Mouse (Mus musculus): ENCODE results near the gene Vgll4. TPM values are rescaled to one million over a fixed set of nuclear protein-coding genes. Genes with fewer than 3 reads are reported as not detected.
A peak's percentile ranks its signal among the peaks of the same experiment; 100 is the strongest.

Vgll4 gene
- polyA plus RNA-seq, 1 experiment, result 44.8 TPM

DNA sequence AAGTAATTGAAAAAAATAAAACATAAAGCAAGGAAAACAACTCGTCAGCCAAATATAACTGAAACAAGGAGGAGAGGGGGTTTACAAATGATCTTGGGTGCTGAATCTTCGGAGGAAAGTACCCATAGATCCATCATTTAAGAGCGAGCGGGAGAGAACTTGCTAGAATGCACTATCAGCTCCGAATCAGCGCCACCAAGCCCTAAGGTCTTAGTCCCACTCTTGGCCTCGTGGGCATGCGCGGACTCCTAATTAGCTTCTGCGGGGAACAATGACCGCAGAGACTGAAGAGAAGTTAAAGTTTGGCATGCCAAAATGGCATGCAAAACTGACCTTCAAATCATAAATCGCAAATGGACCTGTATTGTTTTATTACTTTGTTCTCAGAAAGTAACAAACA is 2.2 kb downstream of the Vgll4 start:
- Histone ChIP-seq H3K4me1 (ENCODE audit: control insufficient read depth, insufficient read depth, low read length) (peaks cover 6% of the 10 kb centered on the region), H3K27ac (ENCODE audit: insufficient read depth, low read length) (no peak overlapping the region), H3K4me3 (ENCODE audit: insufficient read depth, low read length) (peak overlapping the region; percentile 91)
- TF ChIP-seq POLR2A (IDR thresholded peaks at IDR 0.05; ENCODE audit: extremely low read depth, insufficient read depth, low read length) (no peak), CTCF (IDR thresholded peaks at IDR 0.05; ENCODE audit: extremely low read depth, insufficient read depth, low read length) (no peak)

GRCm38 (mm10) chr6:114966396-114967154 is 3.2 kb downstream of the Vgll4 start:
- no peak overlapping the region for H3K4me3 ChIP-seq (ENCODE audit: insufficient read depth, low read length)
- TF ChIP-seq POLR2A (IDR thresholded peaks at IDR 0.05; ENCODE audit: extremely low read depth, insufficient read depth, low read length), result no peak
- H3K27ac ChIP-seq (ENCODE audit: insufficient read depth, low read length), result no peak overlapping the region
- peaks cover 6% of the 10 kb centered on the region for H3K4me1 ChIP-seq (ENCODE audit: control insufficient read depth, insufficient read depth, low read length)

- TF ChIP-seq POLR2A (IDR thresholded peaks at IDR 0.05; ENCODE audit: extremely low read depth, insufficient read depth, low read length) (no peak), CTCF (IDR thresholded peaks at IDR 0.05; ENCODE audit: extremely low read depth, insufficient read depth, low read length) (no peak)
- Histone ChIP-seq H3K4me3 (ENCODE audit: insufficient read depth, low read length) (no peak overlapping the region), H3K4me1 (ENCODE audit: control insufficient read depth, insufficient read depth, low read length) (peaks cover 6% of the 10 kb centered on the region), H3K27ac (ENCODE audit: insufficient read depth, low read length) (no peak overlapping the region)
Measured at GRCm38 (mm10) chr6:114965802-114966201, 4.0 kb downstream of the Vgll4 start.

GRCm38 (mm10) chr6:114965396-114965795 is 4.4 kb downstream of the Vgll4 start:
- H3K27ac ChIP-seq (ENCODE audit: insufficient read depth, low read length), result no peak overlapping the region
- H3K4me3 ChIP-seq (ENCODE audit: insufficient read depth, low read length), result no peak overlapping the region
- H3K4me1 ChIP-seq (ENCODE audit: control insufficient read depth, insufficient read depth, low read length), result peaks cover 6% of the 10 kb centered on the region
- TF ChIP-seq CTCF (IDR thresholded peaks at IDR 0.05; ENCODE audit: extremely low read depth, insufficient read depth, low read length) (no peak), POLR2A (IDR thresholded peaks at IDR 0.05; ENCODE audit: extremely low read depth, insufficient read depth, low read length) (no peak)

- Histone ChIP-seq H3K27ac (ENCODE audit: insufficient read depth, low read length) (no peak overlapping the region), H3K4me3 (ENCODE audit: insufficient read depth, low read length) (no peak overlapping the region), H3K4me1 (ENCODE audit: control insufficient read depth, insufficient read depth, low read length) (peaks cover 6% of the 10 kb centered on the region)
- TF ChIP-seq CTCF (IDR thresholded peaks at IDR 0.05; ENCODE audit: extremely low read depth, insufficient read depth, low read length), result no peak
- TF ChIP-seq POLR2A (IDR thresholded peaks at IDR 0.05; ENCODE audit: extremely low read depth, insufficient read depth, low read length), result no peak
Measured at GRCm38 (mm10) chr6:114964235-114964634, 5.6 kb downstream of the Vgll4 start.

DNA sequence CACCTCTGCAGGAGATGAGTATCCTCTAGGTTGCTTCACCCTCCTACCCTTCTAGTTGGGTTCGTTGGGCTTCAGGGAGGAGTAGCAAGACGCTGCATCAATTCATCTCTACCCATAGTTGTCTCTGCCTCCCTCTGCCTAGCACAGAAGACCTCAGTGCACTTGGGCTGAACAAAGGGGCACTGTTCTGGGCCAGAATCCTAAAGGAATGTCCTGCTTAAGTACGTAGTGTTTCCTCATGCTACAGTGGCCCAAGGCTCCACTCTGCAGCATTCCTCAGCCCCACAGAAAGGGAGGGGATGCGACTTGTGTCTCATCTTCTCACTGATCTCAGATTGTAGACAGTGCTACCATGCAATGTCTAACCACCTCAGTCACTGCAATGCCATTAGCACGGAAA is 6.2 kb downstream of the Vgll4 start:
- Histone ChIP-seq H3K4me3 (ENCODE audit: insufficient read depth, low read length) (no peak overlapping the region), H3K4me1 (ENCODE audit: control insufficient read depth, insufficient read depth, low read length) (peaks cover 6% of the 10 kb centered on the region), H3K27ac (ENCODE audit: insufficient read depth, low read length) (peak overlapping the region; percentile 90)
- TF ChIP-seq CTCF (IDR thresholded peaks at IDR 0.05; ENCODE audit: extremely low read depth, insufficient read depth, low read length) (no peak), POLR2A (IDR thresholded peaks at IDR 0.05; ENCODE audit: extremely low read depth, insufficient read depth, low read length) (no peak)

GRCm38 (mm10) chr6:114961276-114962068 is 8.3 kb downstream of the Vgll4 start:
- TF ChIP-seq POLR2A (IDR thresholded peaks at IDR 0.05; ENCODE audit: extremely low read depth, insufficient read depth, low read length) (no peak), CTCF (IDR thresholded peaks at IDR 0.05; ENCODE audit: extremely low read depth, insufficient read depth, low read length) (no peak)
- Histone ChIP-seq H3K27ac (ENCODE audit: insufficient read depth, low read length) (no peak overlapping the region), H3K4me1 (ENCODE audit: control insufficient read depth, insufficient read depth, low read length) (peaks cover 8% of the 10 kb centered on the region), H3K4me3 (ENCODE audit: insufficient read depth, low read length) (no peak overlapping the region)

GRCm38 (mm10) chr6:114959012-114959398 is 10.8 kb downstream of the Vgll4 start:
- Histone ChIP-seq H3K27ac (ENCODE audit: insufficient read depth, low read length) (no peak overlapping the region), H3K4me1 (ENCODE audit: control insufficient read depth, insufficient read depth, low read length) (peaks cover 3% of the 10 kb centered on the region; the same call in 1 of the 2 replicates), H3K4me3 (ENCODE audit: insufficient read depth, low read length) (no peak overlapping the region)
- no peak for TF ChIP-seq CTCF (IDR thresholded peaks at IDR 0.05; ENCODE audit: extremely low read depth, insufficient read depth, low read length)

- Histone ChIP-seq H3K4me1 (ENCODE audit: control insufficient read depth, insufficient read depth, low read length) (peaks cover 2% of the 10 kb centered on the region; the same call in 1 of the 2 replicates), H3K27ac (ENCODE audit: insufficient read depth, low read length) (no peak overlapping the region), H3K4me3 (ENCODE audit: insufficient read depth, low read length) (no peak overlapping the region)
- TF ChIP-seq POLR2A (IDR thresholded peaks at IDR 0.05; ENCODE audit: extremely low read depth, insufficient read depth, low read length), result no peak
- 0 out of 2 replicates have a peak, but pooled peaks have one; percentile 0 for TF ChIP-seq CTCF (IDR thresholded peaks at IDR 0.05; ENCODE audit: extremely low read depth, insufficient read depth, low read length)
Measured at GRCm38 (mm10) chr6:114958249-114959011, 11.4 kb downstream of the Vgll4 start.

Measured in cortical plate, adult 2 months (tissue).